ENCODE assay signal across 34 mouse cellular contexts in genomic region chr1:93837335-93837734, GRCm38 (mm10). TPM values are rescaled to one million over a fixed set of nuclear protein-coding genes. Genes with fewer than 3 reads are reported as not detected.
DNase-seq lines count a peak whose midpoint lies in the region; ATAC-seq and TF ChIP-seq lines count a peak whose summit lies in the region.
"Had no signal": no experiment of that assay in that cellular context is flagged by ENCODE, and none has a peak within 500 bp of the region (broad histone marks: within the 10 kb centered on the region; RNA-seq: fewer than 3 reads in every experiment).

No protein-coding gene starts in this region.

- H3K4me2 ChIP-seq in lung, postnatal 0 days (replicated peaks; ENCODE audit: low read depth, low read length), result no peak overlapping the region
- no peak overlapping the region for H3K4me2 ChIP-seq in intestine, postnatal 0 days (replicated peaks; ENCODE audit: low read depth)
- H3K4me2 ChIP-seq in forebrain, embryonic 12.5 days, result no peak overlapping the region
- H3K4me2 ChIP-seq: embryonic facial prominence, embryonic 12.5 days; embryonic facial prominence, embryonic 15.5 days; forebrain, embryonic 15.5 days; heart, embryonic 11.5 days; hindbrain, embryonic 13.5 days; intestine, embryonic 15.5 days had no signal

- H3K36me3 ChIP-seq in lung, postnatal 0 days (ENCODE audit: insufficient read depth, low read length), result no peaks in the 10 kb centered on the region
- H3K36me3 ChIP-seq in intestine, postnatal 0 days (ENCODE audit: control insufficient read depth, insufficient read depth), result peaks cover 17% of the 10 kb centered on the region
- H3K36me3 ChIP-seq in forebrain, embryonic 12.5 days (replicated peaks), result peaks cover 7% of the 10 kb centered on the region
- H3K36me3 ChIP-seq: intestine, embryonic 15.5 days had no signal

- no peak overlapping the region for H3K27ac ChIP-seq in lung, postnatal 0 days (ENCODE audit: low read length)
- no peak overlapping the region for H3K27ac ChIP-seq in intestine, postnatal 0 days (ENCODE audit: low read depth, low read length)
- no peak overlapping the region for H3K27ac ChIP-seq in forebrain, embryonic 12.5 days
- H3K27ac ChIP-seq: embryonic facial prominence, embryonic 12.5 days; embryonic facial prominence, embryonic 15.5 days; forebrain, embryonic 15.5 days; hindbrain, embryonic 10.5 days; hindbrain, embryonic 13.5 days; intestine, embryonic 15.5 days had no signal

- no peaks in the 10 kb centered on the region for H3K4me1 ChIP-seq in lung, postnatal 0 days (ENCODE audit: insufficient read depth, low read depth, low read length)
- H3K4me1 ChIP-seq in intestine, postnatal 0 days (replicated peaks; ENCODE audit: control insufficient read depth, insufficient read depth, low read length), result no peaks in the 10 kb centered on the region
- H3K4me1 ChIP-seq in forebrain, embryonic 12.5 days, result no peaks in the 10 kb centered on the region
- H3K4me1 ChIP-seq: embryonic facial prominence, embryonic 12.5 days; embryonic facial prominence, embryonic 15.5 days; forebrain, embryonic 15.5 days; hindbrain, embryonic 10.5 days; hindbrain, embryonic 13.5 days; intestine, embryonic 15.5 days had no signal

- H3K27me3 ChIP-seq in lung, postnatal 0 days (replicated peaks; ENCODE audit: insufficient read depth, low read length), result no peaks in the 10 kb centered on the region
- no peaks in the 10 kb centered on the region for H3K27me3 ChIP-seq in intestine, postnatal 0 days (replicated peaks; ENCODE audit: control insufficient read depth, insufficient read depth, low read length)
- H3K27me3 ChIP-seq in forebrain, embryonic 12.5 days, result no peaks in the 10 kb centered on the region
- H3K27me3 ChIP-seq: CH12.LX; embryonic facial prominence, embryonic 12.5 days; embryonic facial prominence, embryonic 15.5 days; forebrain, embryonic 15.5 days; hindbrain, embryonic 13.5 days; intestine, embryonic 15.5 days; Patski had no signal

- TF ChIP-seq EP300 in lung, postnatal 0 days (IDR thresholded peaks at IDR 0.05), result 0 out of 2 replicates have a peak, but pooled peaks have one; percentile 17

- ATAC-seq in lung, postnatal 0 days, result no peak
- no peak for ATAC-seq in intestine, postnatal 0 days
- ATAC-seq in forebrain, embryonic 12.5 days (ENCODE audit: low FRiP score), result no peak
- ATAC-seq: activated CD4-positive, CD25-positive, alpha-beta regulatory T cell, adult 4 months; forebrain, embryonic 15.5 days; hindbrain, embryonic 16.5 days; intestine, embryonic 15.5 days; Patski had no signal

- no peaks in the 10 kb centered on the region for H3K9me3 ChIP-seq in lung, postnatal 0 days (ENCODE audit: low read length)
- H3K9me3 ChIP-seq in intestine, postnatal 0 days (ENCODE audit: control insufficient read depth), result no peaks in the 10 kb centered on the region
- H3K9me3 ChIP-seq in forebrain, embryonic 12.5 days, result no peaks in the 10 kb centered on the region
- H3K9me3 ChIP-seq: embryonic facial prominence, embryonic 12.5 days; embryonic facial prominence, embryonic 15.5 days; forebrain, embryonic 15.5 days; hindbrain, embryonic 10.5 days; hindbrain, embryonic 13.5 days; intestine, embryonic 15.5 days had no signal

- WGBS in lung, postnatal 0 days, result 89% methylated on average over 8 of the region's 8 CpGs
- WGBS in intestine, postnatal 0 days, result 94% methylated on average over 8 of the region's 8 CpGs
- WGBS in forebrain, embryonic 12.5 days, result 97% methylated on average over 8 of the region's 8 CpGs

- no peak overlapping the region for H3K4me3 ChIP-seq in lung, postnatal 0 days (ENCODE audit: low read depth, low read length)
- no peak overlapping the region for H3K4me3 ChIP-seq in intestine, postnatal 0 days (ENCODE audit: low read depth, low read length)
- H3K4me3 ChIP-seq in forebrain, embryonic 12.5 days (replicated peaks), result no peak overlapping the region
- H3K4me3 ChIP-seq: embryonic facial prominence, embryonic 12.5 days; embryonic facial prominence, embryonic 15.5 days; forebrain, embryonic 15.5 days; hindbrain, embryonic 10.5 days; hindbrain, embryonic 13.5 days; intestine, embryonic 15.5 days had no signal

- DNase-seq in adrenal gland, adult 2 months, result peak; percentile 1
- no peak for DNase-seq in adrenal gland, adult 18-20 months (ENCODE audit: low spot score in 2 of 2)
- DNase-seq in lung, postnatal 0 days (ENCODE audit: low spot score), result no peak
- DNase-seq in lung, postnatal 14 days, result no peak
- DNase-seq in A20 (ENCODE audit: low read depth, low spot score) (peak; percentile 1), NIH3T3 (ENCODE audit: low read depth) (peak; percentile 1)
- DNase-seq: adrenal gland, postnatal 14 days; B cell, adult 2 months; cerebellum, adult 2 months; cerebellum, adult 9-11 months; cerebellum, postnatal 25 days; gastrocnemius, postnatal 10 days; gastrocnemius, postnatal 36 days; heart, postnatal 36 days had no signal

- TF ChIP-seq CTCF in lung, postnatal 0 days (IDR thresholded peaks at IDR 0.05), result no peak
- TF ChIP-seq CTCF in intestine, postnatal 0 days (IDR thresholded peaks at IDR 0.05; ENCODE audit: low read depth), result no peak

- no peak overlapping the region for H3K9ac ChIP-seq in lung, postnatal 0 days (replicated peaks; ENCODE audit: low read depth)
- no peak overlapping the region for H3K9ac ChIP-seq in intestine, postnatal 0 days (ENCODE audit: low read depth, low read length)
- H3K9ac ChIP-seq in forebrain, embryonic 12.5 days, result no peak overlapping the region
- H3K9ac ChIP-seq: embryonic facial prominence, embryonic 12.5 days; embryonic facial prominence, embryonic 15.5 days; forebrain, embryonic 15.5 days; hindbrain, embryonic 13.5 days; intestine, embryonic 15.5 days had no signal

RNA-seq across cellular contexts. Expression of gene D2hgdh, which starts 12.6 kb away (rescaled TPM):
- total RNA-seq in adrenal gland, adult 2 months (2021), result 10 to 100 TPM; 45.2 to 57.5 TPM
- polyA plus RNA-seq in adrenal gland, adult 2 months (2012; rRNA removed), result 28.8 and 29.6 TPM in 2 replicates
- 10 to 100 TPM; 50.8 to 68.1 TPM for total RNA-seq in adrenal gland, adult 18-20 months (2021)
- polyA plus RNA-seq in lung, postnatal 0 days (2015; fragmentation: Nextera tagmentation; extraction: Ambion mirVana), result 7.2 and 8.7 TPM in 2 replicates
- polyA plus RNA-seq in intestine, postnatal 0 days (2015; fragmentation: Nextera tagmentation; extraction: Ambion mirVana), result 9.3 and 9.5 TPM in 2 replicates
- polyA plus RNA-seq in forebrain, embryonic 12.5 days (2016; fragmentation: Nextera tagmentation; extraction: Ambion mirVana), result 13.2 and 13.9 TPM in 2 replicates

RNA-seq across cellular contexts. Expression of gene Gal3st2, which starts 23.8 kb away (rescaled TPM):
- not detected for total RNA-seq in adrenal gland, adult 2 months (2021)
- 0.12 and 0.15 TPM in 2 replicates for polyA plus RNA-seq in adrenal gland, adult 2 months (2012; rRNA removed)
- not detected for total RNA-seq in adrenal gland, adult 18-20 months (2021)
- polyA plus RNA-seq in lung, postnatal 0 days (2015; fragmentation: Nextera tagmentation; extraction: Ambion mirVana), result 0.19 and 0.25 TPM in 2 replicates
- 13.3 and 14.1 TPM in 2 replicates for polyA plus RNA-seq in intestine, postnatal 0 days (2015; fragmentation: Nextera tagmentation; extraction: Ambion mirVana)
- not detected in 2 replicates for polyA plus RNA-seq in forebrain, embryonic 12.5 days (2016; fragmentation: Nextera tagmentation; extraction: Ambion mirVana)
- total RNA-seq: adrenal gland, postnatal 14 days; adrenal gland, postnatal 4 days; common myeloid progenitor, adult 5-6 weeks; gastrocnemius, adult 18-20 months; gastrocnemius, postnatal 10 days; gastrocnemius, postnatal 36 days; granulocyte monocyte progenitor cell, adult 5-6 weeks; MEL had no signal
- polyA plus RNA-seq: activated CD4-positive, CD25-positive, alpha-beta regulatory T cell, adult 4 months; cerebellum, adult 2 months; forebrain, embryonic 11.5 days; forebrain, embryonic 15.5 days; heart, postnatal 0 days; hindbrain, embryonic 10.5 days; hindbrain, embryonic 13.5 days; hindbrain, embryonic 16.5 days; Patski had no signal

RNA-seq across cellular contexts. Expression of gene Ing5, which starts 33.6 kb away (rescaled TPM):
- total RNA-seq in adrenal gland, adult 2 months (2021), result 10 to 100 TPM; 14.8 to 19.1 TPM
- polyA plus RNA-seq in adrenal gland, adult 2 months (2012; rRNA removed), result 4.3 and 4.6 TPM in 2 replicates
- 10 to 100 TPM; 16.4 to 16.9 TPM for total RNA-seq in adrenal gland, adult 18-20 months (2021)
- polyA plus RNA-seq in lung, postnatal 0 days (2015; fragmentation: Nextera tagmentation; extraction: Ambion mirVana), result 8.1 and 8.7 TPM in 2 replicates
- 6.0 and 7.2 TPM in 2 replicates for polyA plus RNA-seq in intestine, postnatal 0 days (2015; fragmentation: Nextera tagmentation; extraction: Ambion mirVana)
- polyA plus RNA-seq in forebrain, embryonic 12.5 days (2016; fragmentation: Nextera tagmentation; extraction: Ambion mirVana), result 19.4 and 20.9 TPM in 2 replicates

RNA-seq across cellular contexts. Expression of gene Dtymk, which starts 35.6 kb away (rescaled TPM):
- total RNA-seq in adrenal gland, adult 2 months (2021), result 10 to 100 TPM; 50.6 to 66.3 TPM
- 43.2 and 44.5 TPM in 2 replicates for polyA plus RNA-seq in adrenal gland, adult 2 months (2012; rRNA removed)
- 10 to 100 TPM; 54.6 to 57.5 TPM for total RNA-seq in adrenal gland, adult 18-20 months (2021)
- 69.6 and 71.6 TPM in 2 replicates for polyA plus RNA-seq in lung, postnatal 0 days (2015; fragmentation: Nextera tagmentation; extraction: Ambion mirVana)
- 85.8 and 87.1 TPM in 2 replicates for polyA plus RNA-seq in intestine, postnatal 0 days (2015; fragmentation: Nextera tagmentation; extraction: Ambion mirVana)
- polyA plus RNA-seq in forebrain, embryonic 12.5 days (2016; fragmentation: Nextera tagmentation; extraction: Ambion mirVana), result 241 and 246 TPM in 2 replicates

Comparison
In these comparisons a context has a peak if more than half of its experiments do, and no peak if none do; other contexts are left out.
1. DNase-seq: peak in adrenal gland, adult 2 months (single experiment), A20 (single experiment) and NIH3T3 (single experiment); none in adrenal gland, adult 18-20 months (0 of 2), lung, postnatal 0 days (single experiment) and lung, postnatal 14 days (single experiment).
2. RNA of gene Gal3st2, which starts 23.8 kb away (polyA plus RNA-seq): 13.3 to 14.1 TPM in intestine, postnatal 0 days; 0.19 to 0.25 TPM in lung, postnatal 0 days, 0.12 to 0.15 TPM in adrenal gland, adult 2 months and not detected in forebrain, embryonic 12.5 days; every median in the first group is over 10 times any median in the second.